Mouse (Mus musculus) cortical plate, adult 2 months (tissue): ENCODE measurements around the gene Serpina11.

Experiments used
- CTCF ChIP-seq: fragments of 200-500 bp; IDR thresholded peaks from 2 replicates; pipeline ENCODE4 v1.5.1; 2011; ENCODE audit warnings: mild to moderate bottlenecking, control low read depth, low read length; ENCODE audit not compliant: insufficient read depth; ENCODE audit errors: extremely low read depth
- POLR2A ChIP-seq: fragments of 200-500 bp; IDR thresholded peaks from 2 replicates; pipeline ENCODE4 v1.6.1; 2011; ENCODE audit warnings: mild to moderate bottlenecking, low read length, control low read depth; ENCODE audit not compliant: insufficient read depth; ENCODE audit errors: extremely low read depth

DNA sequence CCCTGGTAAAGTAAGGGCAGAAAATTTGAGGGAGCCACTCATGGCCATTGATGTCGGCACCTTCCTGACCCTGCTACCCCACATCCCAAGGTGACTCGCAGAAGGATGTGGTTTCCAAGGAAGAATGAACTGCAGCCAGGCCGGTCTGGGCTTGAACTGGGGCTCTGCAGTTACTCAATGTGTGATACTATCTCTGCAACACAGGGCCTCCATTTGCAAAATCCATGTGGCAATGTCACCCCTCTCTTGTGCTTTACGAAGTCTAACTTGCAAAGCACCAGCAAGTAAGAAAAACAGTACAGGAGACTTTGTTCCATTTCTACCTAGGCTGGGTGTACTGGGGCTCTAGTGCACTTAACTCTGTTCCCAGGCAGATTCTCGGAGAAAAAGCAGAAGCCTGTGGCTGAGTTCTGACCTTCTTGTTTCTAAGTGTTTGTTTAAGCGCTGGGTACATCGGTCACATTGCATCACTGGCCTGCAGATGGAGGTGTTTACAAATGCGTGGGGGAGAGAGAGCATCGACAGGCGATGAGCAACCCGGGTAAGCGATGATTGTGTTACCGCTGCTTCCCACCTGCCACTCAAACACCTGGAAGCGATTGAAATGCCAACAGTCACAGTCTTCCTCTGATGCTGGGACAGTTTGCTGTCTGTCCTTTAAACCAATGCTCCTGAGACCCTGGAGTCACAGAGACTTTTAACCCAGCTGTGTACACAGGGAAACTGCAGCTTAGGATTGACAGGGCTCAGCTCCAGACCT, 823 bp downstream of the Serpina11 start:
- no peak for TF ChIP-seq CTCF
- TF ChIP-seq POLR2A: no peak
